Mouse (Mus musculus): ENCODE measurements around the gene Morn2. TPM values are rescaled to one million over a fixed set of nuclear protein-coding genes. Genes with fewer than 3 reads are reported as not detected.

The Morn2 gene
- 9.3 and 9.6 TPM in 2 replicates for total RNA-seq (2014; rRNA removed)
- polyA plus RNA-seq (2012; rRNA removed) = 3.0 and 4.2 TPM in 2 replicates

DNA sequence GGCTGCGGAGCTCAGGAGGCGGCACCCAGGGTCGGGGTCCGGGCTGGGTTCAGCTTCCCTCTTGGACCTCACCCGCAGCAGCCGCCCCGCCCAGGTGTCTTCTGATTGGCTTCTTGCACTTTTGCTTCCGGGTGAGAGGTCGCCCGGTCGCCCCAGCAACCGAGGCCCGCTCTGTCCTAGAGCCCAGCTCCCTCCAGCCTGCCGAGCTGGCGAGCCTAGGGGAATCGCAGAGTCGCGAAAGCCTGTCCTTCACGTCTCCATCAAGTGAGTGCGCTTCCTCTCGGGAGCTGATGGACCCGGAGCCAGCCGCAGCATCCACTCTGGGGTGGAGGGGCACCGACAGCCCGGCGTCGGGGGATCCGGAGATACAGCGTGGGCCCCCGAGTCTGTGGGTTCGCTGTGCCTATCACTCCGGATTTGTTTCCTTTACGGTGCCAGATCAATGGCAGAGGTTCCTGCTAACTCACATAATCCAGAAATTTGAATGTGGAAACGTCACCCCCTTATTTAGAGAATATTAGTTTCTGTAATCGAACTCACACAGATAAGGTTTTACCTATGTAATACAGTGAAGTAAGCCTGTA, at the start of gene Morn2, which contains the start of gene Dhx57:
Morn2 (plus strand) TSS at position 130 of the 584 bp plus-strand sequence.
Dhx57 (minus strand) TSS at position 403 of the 584 bp plus-strand sequence.
- H3K36me3 ChIP-seq (ENCODE audit: control insufficient read depth, insufficient read depth, low read length) = no peaks in the 10 kb centered on the region
- under 1% methylated on average over 35 of the region's 35 CpGs for WGBS
- DNase-seq (ENCODE audit: extremely low read depth, low read depth, low spot score) = peak; percentile 79

DNA sequence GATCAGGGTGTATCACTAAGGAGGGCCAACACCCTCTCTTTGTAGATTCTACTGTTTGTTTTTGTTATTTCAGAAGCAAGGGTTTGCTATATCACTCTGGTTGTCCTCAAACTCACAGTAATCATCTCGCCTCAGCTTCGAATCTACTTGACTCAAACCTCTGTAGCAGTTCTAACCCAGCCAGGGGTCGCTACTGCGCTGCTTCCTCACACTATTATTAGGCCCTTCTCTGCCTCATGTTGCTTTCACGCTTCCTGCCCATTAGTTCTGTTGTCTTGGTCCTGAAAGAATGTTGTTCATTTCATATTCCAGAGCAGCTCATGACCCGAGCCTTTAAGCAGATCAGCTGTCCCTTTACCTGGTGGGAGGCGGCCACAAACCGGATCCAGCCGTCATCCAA, 48.4 kb upstream of the Morn2 start:
- TF ChIP-seq POLR2A (IDR thresholded peaks at IDR 0.05; ENCODE audit: extremely low read depth, insufficient read depth, low read length) (no peak), CTCF (IDR thresholded peaks at IDR 0.05; ENCODE audit: low read depth, low read length) (no peak)
- 98% methylated on average over 9 of the region's 9 CpGs for WGBS
- H3K36me3 ChIP-seq (ENCODE audit: control insufficient read depth, insufficient read depth, low read length) = peaks cover 35% of the 10 kb centered on the region; the same call in 1 of the 2 replicates

More for the DNA sequence above, at the start of gene Morn2, which contains the start of gene Dhx57:
- peaks cover 7% of the 10 kb centered on the region; the same call in 1 of the 2 replicates for H3K79me2 ChIP-seq (ENCODE audit: control insufficient read depth, insufficient read depth, low read length)
- peak within 1 kb of the TSS; percentile 85 for H3K4me3 ChIP-seq (ENCODE audit: insufficient read depth, low read depth, low read length)
- TF ChIP-seq CTCF (IDR thresholded peaks at IDR 0.05; ENCODE audit: low read depth, low read length) = no peak
- no peak for TF ChIP-seq POLR2A (IDR thresholded peaks at IDR 0.05; ENCODE audit: extremely low read depth, insufficient read depth, low read length)
- peak within 1 kb of the TSS; percentile 89 for H3K9ac ChIP-seq (ENCODE audit: low read depth, low read length)
- H3K4me1 ChIP-seq (ENCODE audit: control insufficient read depth, insufficient read depth, low read length) = peaks cover 5% of the 10 kb centered on the region; the same call in 1 of the 2 replicates
- H3K27ac ChIP-seq (replicated peaks; ENCODE audit: insufficient read depth, low read depth, low read length) = peak within 1 kb of the TSS; percentile 64
- no peaks in the 10 kb centered on the region for H3K27me3 ChIP-seq (ENCODE audit: control insufficient read depth, insufficient read depth, low read length)

DNA sequence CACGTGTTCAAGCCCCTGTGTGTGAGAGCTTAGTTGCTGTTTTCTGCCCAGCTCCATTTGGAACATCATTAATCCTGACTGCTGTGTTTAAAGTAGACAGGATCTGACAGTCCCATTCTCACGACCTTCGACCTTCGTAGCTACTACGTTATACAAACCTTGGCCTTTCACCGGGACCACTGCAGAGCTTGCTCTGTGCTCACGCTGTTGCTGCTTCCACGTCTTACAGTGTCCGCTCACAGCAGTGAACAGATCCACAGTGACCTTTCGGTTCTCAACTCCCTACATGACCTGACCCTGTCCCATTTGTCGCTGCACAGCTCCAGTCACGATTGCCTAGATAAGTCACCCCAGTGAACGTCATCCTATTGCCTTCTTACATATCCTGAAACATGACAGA, 46.9 kb upstream of the Morn2 start:
- Histone ChIP-seq H3K36me3 (ENCODE audit: control insufficient read depth, insufficient read depth, low read length) (peaks cover 40% of the 10 kb centered on the region; the same call in 1 of the 2 replicates), H3K79me2 (ENCODE audit: control insufficient read depth, insufficient read depth, low read length) (no peaks in the 10 kb centered on the region), H3K4me3 (ENCODE audit: insufficient read depth, low read depth, low read length) (no peak overlapping the region), H3K27ac (replicated peaks; ENCODE audit: insufficient read depth, low read depth, low read length) (no peak overlapping the region), H3K4me1 (ENCODE audit: control insufficient read depth, insufficient read depth, low read length) (no peaks in the 10 kb centered on the region; the same call in 1 of the 2 replicates), H3K9ac (ENCODE audit: low read depth, low read length) (no peak overlapping the region), H3K27me3 (ENCODE audit: control insufficient read depth, insufficient read depth, low read length) (no peaks in the 10 kb centered on the region)
- peak; percentile 18 for DNase-seq (ENCODE audit: extremely low read depth, low read depth, low spot score)
- TF ChIP-seq CTCF (IDR thresholded peaks at IDR 0.05; ENCODE audit: low read depth, low read length) = no peak
- TF ChIP-seq POLR2A (IDR thresholded peaks at IDR 0.05; ENCODE audit: extremely low read depth, insufficient read depth, low read length) = no peak
- 46% methylated on average over 13 of the region's 13 CpGs for WGBS

More for the DNA sequence above, 48.4 kb upstream of the Morn2 start:
- Histone ChIP-seq H3K27ac (replicated peaks; ENCODE audit: insufficient read depth, low read depth, low read length) (no peak overlapping the region), H3K27me3 (ENCODE audit: control insufficient read depth, insufficient read depth, low read length) (no peaks in the 10 kb centered on the region), H3K9ac (ENCODE audit: low read depth, low read length) (no peak overlapping the region), H3K4me3 (ENCODE audit: insufficient read depth, low read depth, low read length) (no peak overlapping the region), H3K79me2 (ENCODE audit: control insufficient read depth, insufficient read depth, low read length) (no peaks in the 10 kb centered on the region), H3K4me1 (ENCODE audit: control insufficient read depth, insufficient read depth, low read length) (no peaks in the 10 kb centered on the region; the same call in 1 of the 2 replicates)
- DNase-seq (ENCODE audit: extremely low read depth, low read depth, low spot score) = no peak

GRCm38 (mm10) chr17:80252757-80253525, 37.1 kb upstream of the Morn2 start:
- peak; percentile 20 for DNase-seq (ENCODE audit: extremely low read depth, low read depth, low spot score)
- WGBS = 61% methylated on average over 13 of the region's 13 CpGs
- Histone ChIP-seq H3K27me3 (ENCODE audit: control insufficient read depth, insufficient read depth, low read length) (no peaks in the 10 kb centered on the region), H3K4me3 (ENCODE audit: insufficient read depth, low read depth, low read length) (no peak overlapping the region), H3K79me2 (ENCODE audit: control insufficient read depth, insufficient read depth, low read length) (no peaks in the 10 kb centered on the region), H3K9ac (ENCODE audit: low read depth, low read length) (peak overlapping the region; percentile 55), H3K4me1 (ENCODE audit: control insufficient read depth, insufficient read depth, low read length) (peaks cover 8% of the 10 kb centered on the region; the same call in 1 of the 2 replicates), H3K27ac (replicated peaks; ENCODE audit: insufficient read depth, low read depth, low read length) (peak overlapping the region; percentile 85), H3K36me3 (ENCODE audit: control insufficient read depth, insufficient read depth, low read length) (peaks cover 50% of the 10 kb centered on the region)
- TF ChIP-seq POLR2A (IDR thresholded peaks at IDR 0.05; ENCODE audit: extremely low read depth, insufficient read depth, low read length) (no peak), CTCF (IDR thresholded peaks at IDR 0.05; ENCODE audit: low read depth, low read length) (no peak)

- Histone ChIP-seq H3K36me3 (ENCODE audit: control insufficient read depth, insufficient read depth, low read length) (peaks cover 56% of the 10 kb centered on the region), H3K79me2 (ENCODE audit: control insufficient read depth, insufficient read depth, low read length) (no peaks in the 10 kb centered on the region), H3K9ac (ENCODE audit: low read depth, low read length) (no peak overlapping the region), H3K27me3 (ENCODE audit: control insufficient read depth, insufficient read depth, low read length) (no peaks in the 10 kb centered on the region), H3K4me1 (ENCODE audit: control insufficient read depth, insufficient read depth, low read length) (peaks cover 8% of the 10 kb centered on the region; the same call in 1 of the 2 replicates), H3K27ac (replicated peaks; ENCODE audit: insufficient read depth, low read depth, low read length) (no peak overlapping the region; the same call in 1 of the 2 replicates), H3K4me3 (ENCODE audit: insufficient read depth, low read depth, low read length) (no peak overlapping the region)
- TF ChIP-seq POLR2A (IDR thresholded peaks at IDR 0.05; ENCODE audit: extremely low read depth, insufficient read depth, low read length) (no peak), CTCF (IDR thresholded peaks at IDR 0.05; ENCODE audit: low read depth, low read length) (no peak)
- WGBS = 92% methylated on average over 5 of the region's 5 CpGs
- DNase-seq (ENCODE audit: extremely low read depth, low read depth, low spot score) = no peak
Observed at GRCm38 (mm10) chr17:80254421-80254820, 35.6 kb upstream of the Morn2 start.
